Mouse (Mus musculus): Measurements from ENCODE around the gene Snx11.
"Not testable (repeated sequence)": the region's sequence is repeated elsewhere in the genome, so short reads cannot be mapped to it uniquely, and the experiment has no call there.

Gene Snx11
- long read RNA-seq, experiment 1, transcript Snx11-202 (8 exons, 2,197 nt), result major isoform, 5 of 9 reads
- long read RNA-seq, experiment 1, partial matches to known transcripts, result 0 of 9 reads
- long read RNA-seq, experiment 1, other reads (novel, unspliced or antisense), result 2 of 9 reads
- long read RNA-seq, experiment 2, transcript Snx11-202 (8 exons, 2,197 nt), result major isoform, 6 of 13 reads
- long read RNA-seq, experiment 2, partial matches to known transcripts, result 3 of 13 reads
- long read RNA-seq, experiment 2, other reads (novel, unspliced or antisense), result 1 of 13 reads

- intact Hi-C loops (cut with DNase I), result no loop called here
These were observed at the start of gene Snx11 for GRCm38 (mm10) chr11:96776968-96777962. TSS of gene Snx11 (minus strand) at chr11:96777559.

GRCm38 (mm10) chr11:96826481-96826880 lies 49.1 kb upstream of the Snx11 start:
- intact Hi-C loops (cut with DNase I), result no loop called here

GRCm38 (mm10) chr11:96824783-96825495 lies 47.6 kb upstream of the Snx11 start:
- intact Hi-C loops (cut with DNase I), result no loop called here

- intact Hi-C loops (cut with DNase I), result no loop called here
These were observed 46.8 kb upstream of the Snx11 start for GRCm38 (mm10) chr11:96823880-96824782.

GRCm38 (mm10) chr11:96823471-96823837 lies 46.1 kb upstream of the Snx11 start:
- intact Hi-C loops (cut with DNase I), result no loop called here

- intact Hi-C loops (cut with DNase I), result no loop called here
These were observed 45.5 kb upstream of the Snx11 start for GRCm38 (mm10) chr11:96822675-96823470.

- intact Hi-C loops (cut with DNase I), result no loop called here
These were observed 44.6 kb upstream of the Snx11 start for GRCm38 (mm10) chr11:96821956-96822355.

- intact Hi-C loops (cut with DNase I), result no loop called here
These were observed 40.9 kb upstream of the Snx11 start for GRCm38 (mm10) chr11:96818128-96818710.

- intact Hi-C loops (cut with DNase I), result no loop called here
These were observed 39.6 kb upstream of the Snx11 start for GRCm38 (mm10) chr11:96816979-96817378.

- intact Hi-C loops (cut with DNase I), result no loop called here
These were observed 39.1 kb upstream of the Snx11 start for GRCm38 (mm10) chr11:96816494-96816893.

GRCm38 (mm10) chr11:96815895-96816294 lies 38.5 kb upstream of the Snx11 start:
- intact Hi-C loops (cut with DNase I), result no loop called here

GRCm38 (mm10) chr11:96814443-96814842 lies 37.1 kb upstream of the Snx11 start:
- intact Hi-C loops (cut with DNase I), result no loop called here

- intact Hi-C loops (cut with DNase I), result no loop called here
These were observed 36.6 kb upstream of the Snx11 start for GRCm38 (mm10) chr11:96813920-96814319.

GRCm38 (mm10) chr11:96813455-96813854 lies 36.1 kb upstream of the Snx11 start:
- intact Hi-C loops (cut with DNase I), result no loop called here

GRCm38 (mm10) chr11:96811188-96811587 lies 33.8 kb upstream of the Snx11 start:
- intact Hi-C loops (cut with DNase I), result not testable (repeated sequence)

- intact Hi-C loops (cut with DNase I), result no loop called here
These were observed 32.3 kb upstream of the Snx11 start for GRCm38 (mm10) chr11:96809562-96810235.

GRCm38 (mm10) chr11:96808066-96808465 lies 30.7 kb upstream of the Snx11 start:
- intact Hi-C loops (cut with DNase I), result no loop called here

GRCm38 (mm10) chr11:96805606-96806005 lies 28.2 kb upstream of the Snx11 start:
- intact Hi-C loops (cut with DNase I), result no loop called here

GRCm38 (mm10) chr11:96799511-96799910 lies 22.2 kb upstream of the Snx11 start:
- intact Hi-C loops (cut with DNase I), result no loop called here
